Mouse (Mus musculus) midbrain, embryonic 16.5 days (tissue): ENCODE data around the gene Ltb. TPM values are rescaled to one million over a fixed set of nuclear protein-coding genes. Genes with fewer than 3 reads are reported as not detected.
A peak's percentile ranks its signal among the peaks of the same experiment; 100 is the strongest.
"Not testable (repeated sequence)": the region's sequence is repeated elsewhere in the genome, so short reads cannot be mapped to it uniquely, and the experiment has no call there.

ENCODE experiments used
- ATAC-seq: fragments of 200-750 bp; cut with Nextera tagmentation; 2 replicates; pipeline ENCODE4 v1.8.0; 2017; ENCODE audit warnings: moderate TSS enrichment
- H3K27ac ChIP-seq: fragments of 300-500 bp; sonication (generic); 2 replicates; pipeline ENCODE4 v1.5.1; 2014; ENCODE audit warnings: mild to moderate bottlenecking, low read length, mixed read lengths
- H3K27me3 ChIP-seq: fragments of 300-500 bp; sonication (generic); 2 replicates; pipeline ENCODE4 v1.6.1; 2014; ENCODE audit warnings: low read depth, low read length, mixed read lengths; ENCODE audit not compliant: control insufficient read depth, insufficient read depth
- H3K36me3 ChIP-seq: fragments of 300-500 bp; sonication (generic); 2 replicates; pipeline ENCODE4 v1.6.1; 2014; ENCODE audit warnings: mild to moderate bottlenecking, low read length, moderate library complexity, mixed read lengths; ENCODE audit not compliant: control insufficient read depth, insufficient read depth
- H3K4me1 ChIP-seq: fragments of 300-500 bp; sonication (generic); 2 replicates; pipeline ENCODE4 v1.6.1; 2014; ENCODE audit warnings: mild to moderate bottlenecking, low read length, mixed read lengths; ENCODE audit not compliant: control insufficient read depth, insufficient read depth
- H3K4me2 ChIP-seq: fragments of 300-500 bp; sonication (generic); 2 replicates; pipeline ENCODE4 v1.6.1; 2014; ENCODE audit warnings: mild to moderate bottlenecking, low read length, mixed read lengths
- H3K4me3 ChIP-seq: fragments of 300-500 bp; sonication (generic); 2 replicates; pipeline ENCODE4 v1.5.1; 2014; ENCODE audit warnings: low read depth, mild to moderate bottlenecking, low read length, moderate library complexity, mixed read lengths
- H3K9ac ChIP-seq: fragments of 300-500 bp; sonication (generic); 2 replicates; pipeline ENCODE4 v1.6.1; 2014; ENCODE audit warnings: low read depth, low read length, mixed read lengths
- H3K9me3 ChIP-seq: fragments of 300-500 bp; sonication (generic); replicated peaks from 2 replicates; pipeline ENCODE4 v1.6.1; 2014; ENCODE audit warnings: mild to moderate bottlenecking, low read length, mixed read lengths; ENCODE audit not compliant: control insufficient read depth, poor library complexity, severe bottlenecking
- WGBS: fragments of 180-500 bp; shearing (Covaris S2); extraction: QIAGEN DNeasy Blood & Tissue Kit; methylation state at CpG from one replicate; pipeline ENCODE4 v1.1.7; 2014; 5-methylcytosine and 5-hydroxymethylcytosine counted together
- polyA plus RNA-seq: library from polyadenylated mRNA; unstranded; fragments of >200 nt; fragmentation: Nextera tagmentation; extraction: Ambion mirVana; gene quantifications from 2 replicates; pipeline ENCODE4 v1.2.1, GENCODE M21; 2015

Gene Ltb
- polyA plus RNA-seq, 1 experiment from 2014 or later = 0.62 TPM

GRCm38 (mm10) chr17:35222299-35222698 is 28.1 kb downstream of the Ltb start:
- Histone ChIP-seq H3K4me3 (no peak overlapping the region), H3K27me3 (no peaks in the 10 kb centered on the region), H3K36me3 (peaks cover 11% of the 10 kb centered on the region; the same call in 1 of the 2 replicates), H3K4me1 (no peaks in the 10 kb centered on the region), H3K4me2 (no peak overlapping the region), H3K27ac (no peak overlapping the region), H3K9me3 (no peaks in the 10 kb centered on the region), H3K9ac (no peak overlapping the region)
- 86% methylated on average over 6 of the region's 6 CpGs for WGBS
- ATAC-seq = no peak

- Histone ChIP-seq H3K9ac (no peak overlapping the region), H3K36me3 (peaks cover 15% of the 10 kb centered on the region), H3K4me3 (no peak overlapping the region), H3K27me3 (no peaks in the 10 kb centered on the region), H3K9me3 (no peaks in the 10 kb centered on the region), H3K4me2 (no peak overlapping the region), H3K27ac (no peak overlapping the region), H3K4me1 (no peaks in the 10 kb centered on the region)
- WGBS = 92% methylated on average over 4 of the region's 4 CpGs
- ATAC-seq = no peak
Observed at GRCm38 (mm10) chr17:35224641-35225040, 30.4 kb downstream of the Ltb start.

- Histone ChIP-seq H3K4me1 (no peaks in the 10 kb centered on the region), H3K36me3 (peaks cover 10% of the 10 kb centered on the region), H3K4me2 (no peak overlapping the region), H3K9me3 (no peaks in the 10 kb centered on the region), H3K27me3 (no peaks in the 10 kb centered on the region), H3K27ac (no peak overlapping the region), H3K9ac (no peak overlapping the region), H3K4me3 (no peak overlapping the region)
- WGBS = 96% methylated on average over 5 of the region's 5 CpGs
- ATAC-seq = no peak
Observed at GRCm38 (mm10) chr17:35225456-35225855, 31.2 kb downstream of the Ltb start.

- Histone ChIP-seq H3K27me3 (no peaks in the 10 kb centered on the region), H3K27ac (no peak overlapping the region), H3K9me3 (no peaks in the 10 kb centered on the region), H3K36me3 (peaks cover 10% of the 10 kb centered on the region), H3K4me2 (no peak overlapping the region), H3K4me1 (no peaks in the 10 kb centered on the region; the same call in 1 of the 2 replicates), H3K4me3 (no peak overlapping the region), H3K9ac (no peak overlapping the region)
- WGBS = 82% methylated on average over 14 of the region's 14 CpGs
- no peak for ATAC-seq
Observed at GRCm38 (mm10) chr17:35226561-35227046, 32.4 kb downstream of the Ltb start.

- Histone ChIP-seq H3K4me1 (peaks cover 14% of the 10 kb centered on the region), H3K4me3 (no peak overlapping the region), H3K27ac (no peak overlapping the region), H3K4me2 (no peak overlapping the region), H3K27me3 (no peaks in the 10 kb centered on the region), H3K9ac (no peak overlapping the region), H3K36me3 (peaks cover 11% of the 10 kb centered on the region), H3K9me3 (no peaks in the 10 kb centered on the region)
- WGBS = 94% methylated on average over 10 of the region's 10 CpGs
- no peak for ATAC-seq
Observed at GRCm38 (mm10) chr17:35231022-35231421, 36.8 kb downstream of the Ltb start.

- H3K9ac ChIP-seq = no peak overlapping the region
- H3K9me3 ChIP-seq = no peaks in the 10 kb centered on the region
- peaks cover 11% of the 10 kb centered on the region for H3K36me3 ChIP-seq
- 13% methylated on average over 12 of the region's 12 CpGs for WGBS
- H3K27ac ChIP-seq = no peak overlapping the region
- ATAC-seq = no peak
- H3K4me3 ChIP-seq = no peak overlapping the region
- peak overlapping the region; percentile 2; the same call in 1 of the 2 replicates for H3K4me2 ChIP-seq
- H3K27me3 ChIP-seq = no peaks in the 10 kb centered on the region
- H3K4me1 ChIP-seq = peaks cover 17% of the 10 kb centered on the region
Observed at GRCm38 (mm10) chr17:35232043-35232442, 37.8 kb downstream of the Ltb start.

- Histone ChIP-seq H3K27me3 (no peaks in the 10 kb centered on the region), H3K4me3 (no peak overlapping the region), H3K4me1 (peaks cover 22% of the 10 kb centered on the region), H3K9ac (no peak overlapping the region), H3K4me2 (no peak overlapping the region), H3K9me3 (no peaks in the 10 kb centered on the region), H3K36me3 (peaks cover 11% of the 10 kb centered on the region), H3K27ac (no peak overlapping the region)
- no peak for ATAC-seq
- 92% methylated on average over 5 of the region's 5 CpGs for WGBS
Observed at GRCm38 (mm10) chr17:35232659-35233058, 38.4 kb downstream of the Ltb start.

- Histone ChIP-seq H3K9me3 (no peaks in the 10 kb centered on the region), H3K27me3 (no peaks in the 10 kb centered on the region), H3K4me1 (peaks cover 22% of the 10 kb centered on the region), H3K9ac (no peak within 1 kb of the TSS), H3K4me2 (peak within 1 kb of the TSS; percentile 97), H3K36me3 (peaks cover 11% of the 10 kb centered on the region), H3K4me3 (no peak within 1 kb of the TSS), H3K27ac (no peak within 1 kb of the TSS)
- WGBS = 76% methylated on average over 18 of the region's 18 CpGs
- ATAC-seq = no peak
Observed at GRCm38 (mm10) chr17:35233114-35233980, 39.1 kb downstream of the Ltb start, which contains the start of gene Atp6v1g2. Gene Atp6v1g2, plus strand, starts transcription at chr17:35233660.

GRCm38 (mm10) chr17:35234090-35234489 is 39.9 kb downstream of the Ltb start:
- WGBS = 89% methylated on average over 7 of the region's 7 CpGs
- not testable (repeated sequence) for H3K9ac ChIP-seq, ATAC-seq, H3K9me3 ChIP-seq, H3K27me3 ChIP-seq, H3K4me3 ChIP-seq, H3K4me2 ChIP-seq, H3K27ac ChIP-seq
- Histone ChIP-seq H3K4me1 (peaks cover 22% of the 10 kb centered on the region), H3K36me3 (peaks cover 11% of the 10 kb centered on the region)
